Mouse (Mus musculus): ENCODE measurements at regions not wholly inside any gene's neighbourhood (a gene's known extent, or its start where the extent isn't known, plus 50 kb on each side); places are given as distances from the start of the nearest gene placed in this dataset.

- DNase-seq: no peak
Observed at GRCm38 (mm10) chr1:80131354-80131753, 86.9 kb downstream of the Fam124b start.

GRCm38 (mm10) chr1:80123966-80124365 lies 94.3 kb downstream of the Fam124b start:
- no peak for DNase-seq

GRCm38 (mm10) chr1:80115913-80116312 lies 102.4 kb downstream of the Fam124b start:
- no peak for DNase-seq

GRCm38 (mm10) chr1:80107747-80108476 lies 110.4 kb downstream of the Fam124b start:
- no peak for DNase-seq

GRCm38 (mm10) chr1:80106269-80106668 lies 112.0 kb downstream of the Fam124b start:
- no peak for DNase-seq

- DNase-seq: no peak
Observed at GRCm38 (mm10) chr1:80098266-80098665, 120.0 kb downstream of the Fam124b start.

GRCm38 (mm10) chr1:80091800-80092199 lies 126.5 kb downstream of the Fam124b start:
- DNase-seq: no peak

- no peak for DNase-seq
Observed at GRCm38 (mm10) chr1:80091350-80091749, 126.9 kb downstream of the Fam124b start.

- DNase-seq: no peak
Observed at GRCm38 (mm10) chr1:80088651-80089050, 129.6 kb downstream of the Fam124b start.

- DNase-seq: no peak
Observed at GRCm38 (mm10) chr1:80076357-80076756, 141.9 kb downstream of the Fam124b start.

GRCm38 (mm10) chr1:80074376-80074775 lies 143.9 kb downstream of the Fam124b start:
- no peak for DNase-seq

GRCm38 (mm10) chr1:80073950-80074349 lies 144.3 kb downstream of the Fam124b start:
- DNase-seq: no peak

- DNase-seq: no peak
Observed at GRCm38 (mm10) chr1:80069141-80069540, 149.1 kb downstream of the Fam124b start.

- DNase-seq: no peak
Observed at GRCm38 (mm10) chr1:80062121-80062520, 156.2 kb downstream of the Fam124b start.

GRCm38 (mm10) chr1:80061632-80062031 lies 156.6 kb downstream of the Fam124b start:
- no peak for DNase-seq

- DNase-seq: no peak
Observed at GRCm38 (mm10) chr1:80045141-80045540, 173.1 kb downstream of the Fam124b start.

GRCm38 (mm10) chr1:80040409-80040808 lies 177.9 kb downstream of the Fam124b start:
- DNase-seq: no peak

GRCm38 (mm10) chr1:80039891-80040290 lies 178.4 kb downstream of the Fam124b start:
- DNase-seq: no peak

GRCm38 (mm10) chr1:80039161-80039560 lies 178.2 kb upstream of the Serpine2 start:
- no peak for DNase-seq

GRCm38 (mm10) chr1:80038059-80038458 lies 177.1 kb upstream of the Serpine2 start:
- no peak for DNase-seq

- DNase-seq: peak; percentile 31
Observed at GRCm38 (mm10) chr1:80036436-80036835, 175.5 kb upstream of the Serpine2 start.

GRCm38 (mm10) chr1:80033522-80033921 lies 172.5 kb upstream of the Serpine2 start:
- DNase-seq: no peak

- DNase-seq: no peak
Observed at GRCm38 (mm10) chr1:80033121-80033520, 172.1 kb upstream of the Serpine2 start.

- DNase-seq: no peak
Observed at GRCm38 (mm10) chr1:80032464-80032863, 171.5 kb upstream of the Serpine2 start.

- DNase-seq: no peak
Observed at GRCm38 (mm10) chr1:80030635-80031034, 169.7 kb upstream of the Serpine2 start.
